Mouse (Mus musculus): Measurements from ENCODE around the gene Arl2bp. TPM values are rescaled to one million over a fixed set of nuclear protein-coding genes. Genes with fewer than 3 reads are reported as not detected.

The Arl2bp gene
- polyA plus RNA-seq, 2 experiments: 11.2 to 18.2 TPM

DNA sequence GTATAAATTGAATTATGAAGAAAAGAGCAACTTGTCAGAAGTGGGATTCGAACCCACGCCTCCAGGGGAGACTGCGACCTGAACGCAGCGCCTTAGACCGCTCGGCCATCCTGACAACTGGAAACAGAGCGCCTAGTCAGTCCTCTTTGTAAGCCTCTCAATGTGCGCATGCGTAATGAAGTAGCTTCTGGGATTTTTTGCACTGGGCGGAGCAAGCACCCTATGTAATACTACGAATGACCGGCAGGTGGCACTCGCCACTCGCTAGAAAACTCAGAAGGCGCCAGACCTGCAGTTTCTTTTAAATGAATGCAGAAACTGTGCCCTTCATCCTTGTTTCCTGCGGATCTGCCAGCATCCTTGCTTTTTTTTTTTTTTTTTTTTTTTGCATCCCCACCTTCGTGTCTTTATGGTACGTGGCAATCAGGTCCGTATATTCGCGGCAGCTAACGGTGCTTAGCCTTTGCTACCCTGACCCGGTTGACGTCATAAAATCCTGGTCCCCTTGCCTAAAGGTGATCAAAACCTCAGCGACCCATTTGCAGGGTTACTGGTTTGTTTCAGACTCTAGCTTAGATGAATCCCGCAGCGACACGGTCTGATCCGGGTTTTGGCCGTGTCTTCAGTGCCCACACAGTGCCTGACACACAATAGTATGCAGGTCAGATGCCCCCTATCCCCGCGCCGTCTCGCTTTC lies 37.7 kb downstream of the Arl2bp start:
- no peaks in the 10 kb centered on the region for H3K9me3 ChIP-seq (ENCODE audit: control insufficient read depth, low read length)
- H3K4me1 ChIP-seq (replicated peaks; ENCODE audit: control insufficient read depth in 2 of 2, insufficient read depth in 2 of 2, low read length in 1 of 2): peaks cover 0 to 13% of the 10 kb centered on the region in 2 experiments
- H3K27me3 ChIP-seq (ENCODE audit: control insufficient read depth, insufficient read depth, low read length): no peaks in the 10 kb centered on the region; the same call in 1 of the 2 replicates
- peak overlapping the region; percentile 64 for H3K9ac ChIP-seq (replicated peaks)
- no peaks in the 10 kb centered on the region for H3K36me3 ChIP-seq (replicated peaks; ENCODE audit: control insufficient read depth, insufficient read depth, low read depth)
- ATAC-seq (ENCODE audit: insufficient read depth) (peak; percentile 86), DNase-seq (ENCODE audit: low read depth in 3 of 3, low spot score in 3 of 3) (peak; percentile 95 to 97 (median 96))
- H3K4me3 ChIP-seq (ENCODE audit: insufficient read depth in 1 of 2, low read depth in 2 of 2, low read length in 2 of 2): peak overlapping the region; percentile 64 to 76
- no peak overlapping the region for H3K27ac ChIP-seq
- H3K4me2 ChIP-seq (ENCODE audit: low read depth): peak overlapping the region; percentile 91
- TF ChIP-seq CTCF (IDR thresholded peaks at IDR 0.05; ENCODE audit: low read depth) (peak; percentile 95), EP300 (IDR thresholded peaks at IDR 0.05; ENCODE audit: low read depth) (peak; percentile 39; the same call in 1 of the 2 replicates)
- under 1% methylated on average over 35 of the region's 35 CpGs for WGBS (ENCODE audit: insufficient replicate concordance)

GRCm38 (mm10) chr8:94704669-94704984 lies 38.2 kb downstream of the Arl2bp start:
- Histone ChIP-seq H3K4me2 (ENCODE audit: low read depth) (peak overlapping the region; percentile 91), H3K4me3 (ENCODE audit: insufficient read depth in 1 of 2, low read depth in 2 of 2, low read length in 2 of 2) (peak overlapping the region; percentile 61 to 76), H3K9me3 (ENCODE audit: control insufficient read depth, low read length) (no peaks in the 10 kb centered on the region), H3K4me1 (replicated peaks; ENCODE audit: control insufficient read depth in 2 of 2, insufficient read depth in 2 of 2, low read length in 1 of 2) (peaks cover 0 to 13% of the 10 kb centered on the region in 2 experiments), H3K27me3 (ENCODE audit: control insufficient read depth, insufficient read depth, low read length) (no peaks in the 10 kb centered on the region; the same call in 1 of the 2 replicates), H3K36me3 (replicated peaks; ENCODE audit: control insufficient read depth, insufficient read depth, low read depth) (no peaks in the 10 kb centered on the region), H3K27ac (no peak overlapping the region), H3K9ac (replicated peaks) (peak overlapping the region; percentile 64)
- WGBS (ENCODE audit: insufficient replicate concordance): 10% methylated on average over 9 of the region's 9 CpGs
- TF ChIP-seq CTCF (IDR thresholded peaks at IDR 0.05; ENCODE audit: low read depth) (no peak), EP300 (IDR thresholded peaks at IDR 0.05; ENCODE audit: low read depth) (no peak)
- DNase-seq (ENCODE audit: low read depth in 3 of 3, low spot score in 3 of 3) (no peak), ATAC-seq (ENCODE audit: insufficient read depth) (no peak)

DNA sequence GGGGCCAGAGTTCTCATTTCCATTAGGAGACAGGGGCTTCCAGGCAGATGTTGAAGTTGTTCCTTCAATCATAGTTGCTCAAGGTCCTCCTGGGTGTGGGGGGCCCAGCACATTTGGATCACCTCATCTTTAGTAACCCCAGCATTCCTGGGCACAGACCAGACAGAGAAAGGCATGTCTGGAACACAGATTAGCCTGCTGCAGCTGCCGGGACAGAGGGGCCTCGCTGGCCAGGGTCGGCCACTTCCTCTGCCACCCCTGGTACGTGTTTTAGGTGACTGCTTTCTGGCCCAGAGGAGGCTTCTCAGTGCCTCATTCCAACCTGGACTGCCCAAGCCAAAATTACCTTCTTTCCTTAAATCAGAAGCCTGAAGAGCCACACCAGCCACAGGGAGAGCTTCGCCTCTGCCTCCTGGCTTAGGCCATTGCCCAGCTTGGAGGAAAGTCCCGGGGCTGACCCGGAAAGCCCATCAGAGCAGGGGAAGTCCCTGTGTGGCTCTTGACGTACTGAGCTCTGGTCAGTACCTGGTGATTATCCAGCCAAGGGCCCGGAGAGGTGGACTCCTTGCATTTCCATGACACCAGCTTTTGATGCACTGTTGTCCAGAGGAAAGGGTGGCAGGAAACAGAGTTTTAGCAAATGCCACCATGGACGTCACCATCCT lies 39.3 kb downstream of the Arl2bp start:
- H3K36me3 ChIP-seq (replicated peaks; ENCODE audit: control insufficient read depth, insufficient read depth, low read depth): no peaks in the 10 kb centered on the region
- H3K27me3 ChIP-seq (ENCODE audit: control insufficient read depth, insufficient read depth, low read length): no peaks in the 10 kb centered on the region; the same call in 1 of the 2 replicates
- H3K9me3 ChIP-seq (ENCODE audit: control insufficient read depth, low read length): no peaks in the 10 kb centered on the region
- TF ChIP-seq CTCF (IDR thresholded peaks at IDR 0.05; ENCODE audit: low read depth): no peak
- no peak for TF ChIP-seq EP300 (IDR thresholded peaks at IDR 0.05; ENCODE audit: low read depth)
- ATAC-seq (ENCODE audit: insufficient read depth) (no peak), DNase-seq (ENCODE audit: low read depth in 3 of 3, low spot score in 3 of 3) (no peak)
- H3K4me1 ChIP-seq (replicated peaks; ENCODE audit: control insufficient read depth in 2 of 2, insufficient read depth in 2 of 2, low read length in 1 of 2): peaks cover 0 to 13% of the 10 kb centered on the region in 2 experiments
- no peak overlapping the region for H3K4me3 ChIP-seq (ENCODE audit: insufficient read depth in 1 of 2, low read depth in 2 of 2, low read length in 2 of 2)
- 61% methylated on average over 10 of the region's 10 CpGs for WGBS (ENCODE audit: insufficient replicate concordance)
- no peak overlapping the region for H3K9ac ChIP-seq (replicated peaks)
- H3K4me2 ChIP-seq (ENCODE audit: low read depth): no peak overlapping the region
- H3K27ac ChIP-seq: no peak overlapping the region

DNA sequence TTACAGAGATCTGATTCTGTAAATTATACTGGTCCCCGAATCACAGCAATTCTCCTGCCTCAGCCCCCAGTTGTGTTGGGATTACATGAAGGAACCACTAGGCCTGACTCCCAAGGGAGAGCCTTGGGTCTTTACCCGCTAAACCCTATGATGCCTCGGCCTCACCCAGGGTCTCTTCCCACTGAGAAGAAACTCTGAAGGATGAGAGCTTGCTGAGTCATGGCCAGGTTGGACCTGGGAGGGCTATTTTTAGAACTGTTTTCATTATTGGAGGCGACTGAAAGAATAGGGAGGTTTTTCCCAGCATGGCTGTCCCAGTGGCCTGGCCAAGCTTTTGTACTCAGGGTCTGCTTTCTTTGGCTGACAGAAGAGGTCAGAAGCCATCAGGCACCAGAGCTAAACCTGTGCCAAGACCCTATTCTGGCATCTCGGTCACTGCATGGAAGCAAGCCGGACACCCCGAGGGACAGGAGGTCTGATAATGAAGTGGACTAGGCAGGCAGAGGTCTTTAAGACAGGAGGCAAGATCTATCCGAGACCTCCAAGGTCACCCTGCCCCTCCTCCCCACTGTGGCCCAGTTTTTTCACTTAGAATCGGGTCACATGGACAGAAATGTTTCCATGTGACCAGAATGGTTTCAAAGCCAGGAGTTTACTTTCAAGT lies 40.5 kb downstream of the Arl2bp start:
- WGBS (ENCODE audit: insufficient replicate concordance): 66% methylated on average over 9 of the region's 9 CpGs
- Histone ChIP-seq H3K9ac (replicated peaks) (no peak overlapping the region), H3K4me2 (ENCODE audit: low read depth) (no peak overlapping the region), H3K27ac (no peak overlapping the region), H3K4me3 (ENCODE audit: insufficient read depth in 1 of 2, low read depth in 2 of 2, low read length in 2 of 2) (no peak overlapping the region), H3K4me1 (replicated peaks; ENCODE audit: control insufficient read depth in 2 of 2, insufficient read depth in 2 of 2, low read length in 1 of 2) (peaks cover 0 to 17% of the 10 kb centered on the region in 2 experiments), H3K27me3 (ENCODE audit: control insufficient read depth, insufficient read depth, low read length) (no peaks in the 10 kb centered on the region; the same call in 1 of the 2 replicates), H3K9me3 (ENCODE audit: control insufficient read depth, low read length) (no peaks in the 10 kb centered on the region), H3K36me3 (replicated peaks; ENCODE audit: control insufficient read depth, insufficient read depth, low read depth) (no peaks in the 10 kb centered on the region)
- DNase-seq (ENCODE audit: low read depth in 3 of 3, low spot score in 3 of 3) (no peak), ATAC-seq (ENCODE audit: insufficient read depth) (no peak)
- TF ChIP-seq CTCF (IDR thresholded peaks at IDR 0.05; ENCODE audit: low read depth) (no peak), EP300 (IDR thresholded peaks at IDR 0.05; ENCODE audit: low read depth) (no peak)

DNA sequence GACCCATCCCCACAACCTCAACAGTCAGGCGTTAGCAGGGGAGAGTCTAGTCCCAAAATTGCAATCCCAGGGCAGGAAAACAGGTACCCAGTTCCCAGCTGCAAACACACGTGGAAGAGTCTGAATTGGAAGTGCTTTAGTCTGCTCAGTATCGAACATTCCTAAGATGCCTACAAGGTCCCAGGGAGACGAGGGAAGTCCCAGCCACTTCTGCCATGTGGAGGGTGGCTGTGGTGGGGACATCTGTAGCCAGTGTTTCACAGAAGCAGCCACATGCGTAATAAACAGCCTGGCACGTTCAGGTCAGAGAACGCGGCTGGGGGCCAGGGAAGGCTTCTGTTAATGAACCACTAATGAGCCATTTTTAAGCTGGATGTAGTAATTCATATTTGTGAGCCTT lies 43.9 kb downstream of the Arl2bp start:
- Histone ChIP-seq H3K4me1 (replicated peaks; ENCODE audit: control insufficient read depth in 2 of 2, insufficient read depth in 2 of 2, low read length in 1 of 2) (peaks cover 0 to 5% of the 10 kb centered on the region in 2 experiments; a peak in 1 of 4 replicates), H3K27me3 (ENCODE audit: control insufficient read depth, insufficient read depth, low read length) (peaks cover 9% of the 10 kb centered on the region), H3K9ac (replicated peaks) (no peak overlapping the region), H3K36me3 (replicated peaks; ENCODE audit: control insufficient read depth, insufficient read depth, low read depth) (no peaks in the 10 kb centered on the region), H3K4me2 (ENCODE audit: low read depth) (no peak overlapping the region), H3K4me3 (ENCODE audit: insufficient read depth in 1 of 2, low read depth in 2 of 2, low read length in 2 of 2) (no peak overlapping the region), H3K9me3 (ENCODE audit: control insufficient read depth, low read length) (no peaks in the 10 kb centered on the region), H3K27ac (no peak overlapping the region)
- no peak for ATAC-seq (ENCODE audit: insufficient read depth)
- DNase-seq (ENCODE audit: low read depth in 3 of 3, low spot score in 3 of 3): no peak
- TF ChIP-seq EP300 (IDR thresholded peaks at IDR 0.05; ENCODE audit: low read depth) (no peak), CTCF (IDR thresholded peaks at IDR 0.05; ENCODE audit: low read depth) (no peak)
- 63% methylated on average over 8 of the region's 8 CpGs for WGBS (ENCODE audit: insufficient replicate concordance)
